Mouse (Mus musculus) ZHBTc4 (cell line): Measurements from ENCODE around the gene Erg.

Experiments
- DNase-seq: peaks from one replicate; pipeline ENCODE4 v3.0.0-alpha.2; 2011; ENCODE audit warnings: low read depth, low spot score

The Erg gene

GRCm38 (mm10) chr16:95585541-95586310 lies 667 bp downstream of the Erg start:
- peak; percentile 79 for DNase-seq

- no peak for DNase-seq
Observed at GRCm38 (mm10) chr16:95584751-95585528, 1.5 kb downstream of the Erg start.

- no peak for DNase-seq
Observed at GRCm38 (mm10) chr16:95579289-95579688, 7.1 kb downstream of the Erg start.

GRCm38 (mm10) chr16:95573163-95573562 lies 13.2 kb downstream of the Erg start:
- no peak for DNase-seq

- DNase-seq: peak; percentile 79
Observed at GRCm38 (mm10) chr16:95570616-95571015, 15.8 kb downstream of the Erg start.

GRCm38 (mm10) chr16:95556834-95557233 lies 29.6 kb downstream of the Erg start:
- DNase-seq: no peak

- DNase-seq: no peak
Observed at GRCm38 (mm10) chr16:95553136-95553535, 33.3 kb downstream of the Erg start.

- DNase-seq: no peak
Observed at GRCm38 (mm10) chr16:95552495-95552894, 33.9 kb downstream of the Erg start.

- peak; percentile 70 for DNase-seq
Observed at GRCm38 (mm10) chr16:95550496-95550895, 35.9 kb downstream of the Erg start.

- peak; percentile 34 for DNase-seq
Observed at GRCm38 (mm10) chr16:95544753-95545152, 41.6 kb downstream of the Erg start.

GRCm38 (mm10) chr16:95543471-95543870 lies 42.9 kb downstream of the Erg start:
- peak; percentile 84 for DNase-seq

- no peak for DNase-seq
Observed at GRCm38 (mm10) chr16:95535151-95535550, 51.2 kb downstream of the Erg start.

- DNase-seq: no peak
Observed at GRCm38 (mm10) chr16:95532387-95533077, 53.9 kb downstream of the Erg start.

GRCm38 (mm10) chr16:95527561-95527960 lies 58.8 kb downstream of the Erg start:
- no peak for DNase-seq

- DNase-seq: no peak
Observed at GRCm38 (mm10) chr16:95519520-95519919, 66.9 kb downstream of the Erg start.

- DNase-seq: no peak
Observed at GRCm38 (mm10) chr16:95506051-95506450, 80.3 kb downstream of the Erg start.

GRCm38 (mm10) chr16:95496582-95497300 lies 89.7 kb downstream of the Erg start:
- DNase-seq: no peak

- DNase-seq: no peak
Observed at GRCm38 (mm10) chr16:95494108-95494507, 92.3 kb downstream of the Erg start.

GRCm38 (mm10) chr16:95493336-95493735 lies 93.1 kb downstream of the Erg start:
- no peak for DNase-seq

GRCm38 (mm10) chr16:95492146-95492545 lies 94.2 kb downstream of the Erg start:
- DNase-seq: no peak

- DNase-seq: no peak
Observed at GRCm38 (mm10) chr16:95490386-95490785, 96.0 kb downstream of the Erg start.
